Mouse (Mus musculus) heart, embryonic 11.5 days (tissue): ENCODE data around the gene Fam189b. TPM values are rescaled to one million over a fixed set of nuclear protein-coding genes. Genes with fewer than 3 reads are reported as not detected.
"Not testable (repeated sequence)": the region's sequence is repeated elsewhere in the genome, so short reads cannot be mapped to it uniquely, and the experiment has no call there.

Source experiments
- ATAC-seq: fragments of 200-750 bp; cut with Nextera tagmentation; replicated peaks from 2 replicates; pipeline ENCODE4 v1.8.0; 2017; ENCODE audit warnings: moderate library complexity; ENCODE audit not compliant: insufficient number of reproducible peaks, low FRiP score, low TSS enrichment
- H3K27ac ChIP-seq: fragments of 300-500 bp; sonication (generic); 2 replicates; pipeline ENCODE4 v1.5.1; 2014; ENCODE audit warnings: mild to moderate bottlenecking, low read depth, low read length
- H3K27me3 ChIP-seq: fragments of 300-500 bp; sonication (generic); 2 replicates; pipeline ENCODE4 v1.6.1; 2014; ENCODE audit warnings: mild to moderate bottlenecking, low read length, mixed read lengths; ENCODE audit not compliant: control insufficient read depth, insufficient read depth
- H3K36me3 ChIP-seq: fragments of 300-500 bp; sonication (generic); 2 replicates; pipeline ENCODE4 v1.6.1; 2014; ENCODE audit warnings: mild to moderate bottlenecking, low read length, moderate library complexity, mixed read lengths; ENCODE audit not compliant: control insufficient read depth, insufficient read depth
- H3K4me1 ChIP-seq: fragments of 300-500 bp; sonication (generic); 2 replicates; pipeline ENCODE4 v1.6.1; 2014; ENCODE audit warnings: low read length; ENCODE audit not compliant: control insufficient read depth, insufficient read depth
- H3K4me2 ChIP-seq: fragments of 300-500 bp; sonication (generic); 2 replicates; pipeline ENCODE4 v1.6.1; 2014; ENCODE audit warnings: mild to moderate bottlenecking, moderate library complexity
- H3K4me3 ChIP-seq: fragments of 300-500 bp; sonication (generic); 2 replicates; pipeline ENCODE4 v1.5.1; 2014; ENCODE audit warnings: low read depth, low read length
- H3K9ac ChIP-seq: fragments of 300-500 bp; sonication (generic); 2 replicates; pipeline ENCODE4 v1.6.1; 2014; ENCODE audit warnings: mild to moderate bottlenecking, low read depth, low read length, moderate library complexity
- H3K9me3 ChIP-seq: fragments of 300-500 bp; sonication (generic); replicated peaks from 2 replicates; pipeline ENCODE4 v1.6.1; 2016; ENCODE audit warnings: low read length; ENCODE audit not compliant: control insufficient read depth
- WGBS: fragments of 180-500 bp; shearing (Covaris S2); extraction: QIAGEN DNeasy Blood & Tissue Kit; methylation state at CpG from one replicate; pipeline ENCODE4 v1.1.7; 2014; ENCODE audit not compliant: insufficient replicate concordance; 5-methylcytosine and 5-hydroxymethylcytosine counted together
- polyA plus RNA-seq: library from polyadenylated mRNA; unstranded; fragments of >200 nt; fragmentation: Nextera tagmentation; extraction: Ambion mirVana; gene quantifications from 2 replicates; pipeline ENCODE4 v1.2.1, GENCODE M21; 2014

Gene Fam189b
- polyA plus RNA-seq, 1 experiment from 2014 or later: 11.9 TPM

DNA sequence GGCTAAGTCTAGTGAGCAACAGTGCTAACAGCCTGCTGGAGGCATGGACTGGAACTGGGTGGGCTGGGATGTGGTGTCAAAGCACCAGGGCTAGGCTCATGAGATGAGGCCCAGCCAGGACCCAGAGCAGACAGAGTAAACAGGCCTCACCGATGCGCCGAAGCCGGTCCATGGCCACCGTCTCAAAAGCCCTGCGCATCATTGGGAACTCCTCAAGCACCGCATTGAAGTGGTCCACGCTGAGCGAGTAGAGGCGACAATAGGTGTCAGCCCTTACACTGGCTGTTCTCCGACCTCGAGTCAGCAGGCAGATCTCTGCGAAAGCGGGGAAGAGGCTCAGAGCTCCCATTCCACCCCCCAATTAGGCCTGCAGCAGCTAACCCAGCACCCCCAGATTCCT, 34.4 kb upstream of the Fam189b start:
- Histone ChIP-seq H3K4me2 (no peak overlapping the region), H3K27me3 (peaks cover 62% of the 10 kb centered on the region), H3K4me3 (no peak overlapping the region), H3K9me3 (no peaks in the 10 kb centered on the region), H3K27ac (no peak overlapping the region), H3K36me3 (no peaks in the 10 kb centered on the region), H3K9ac (no peak overlapping the region), H3K4me1 (peaks cover 6% of the 10 kb centered on the region)
- no peak for ATAC-seq
- WGBS: 71% methylated on average over 14 of the region's 14 CpGs

DNA sequence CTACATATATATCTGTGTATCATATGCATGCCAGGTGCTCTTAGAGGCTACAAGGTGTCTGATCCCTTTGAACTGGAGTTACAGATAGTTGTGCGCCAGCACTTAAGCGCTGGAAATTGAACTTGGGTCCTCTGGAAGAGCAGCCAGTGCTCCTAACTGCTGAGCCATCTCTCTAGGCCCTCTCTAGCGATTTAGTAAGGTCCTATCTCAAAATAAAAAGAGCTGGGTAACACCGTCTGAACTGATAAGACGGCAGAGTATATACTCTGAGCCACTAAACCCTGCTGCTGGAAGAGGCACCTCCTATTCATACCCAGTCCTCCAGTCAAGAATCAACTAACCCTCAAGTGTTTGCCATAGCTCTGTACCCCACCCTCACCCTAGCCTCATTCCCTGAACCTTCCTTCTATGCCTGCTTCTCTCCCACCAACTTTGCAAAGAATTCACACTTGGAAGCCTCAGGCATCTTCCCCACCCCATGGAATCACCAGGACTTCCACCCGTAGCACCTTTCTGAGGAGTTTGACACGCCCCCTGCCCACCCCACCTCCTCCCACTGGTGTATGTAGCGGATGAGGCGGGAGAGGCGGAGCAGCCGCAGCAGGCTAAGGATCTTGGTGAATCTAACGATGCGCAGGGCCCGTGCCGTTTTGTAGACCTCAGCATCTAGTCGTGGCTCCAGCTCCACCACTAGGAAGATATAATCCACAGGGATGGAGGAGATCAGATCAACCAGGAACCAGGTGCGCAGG, 30.7 kb upstream of the Fam189b start:
- Histone ChIP-seq H3K9me3 (no peaks in the 10 kb centered on the region), H3K4me2 (no peak overlapping the region), H3K36me3 (no peaks in the 10 kb centered on the region), H3K27me3 (peaks cover 53% of the 10 kb centered on the region), H3K4me3 (no peak overlapping the region), H3K4me1 (peaks cover 6% of the 10 kb centered on the region), H3K9ac (no peak overlapping the region), H3K27ac (no peak overlapping the region)
- ATAC-seq: no peak
- 44% methylated on average over 17 of the region's 17 CpGs for WGBS

DNA sequence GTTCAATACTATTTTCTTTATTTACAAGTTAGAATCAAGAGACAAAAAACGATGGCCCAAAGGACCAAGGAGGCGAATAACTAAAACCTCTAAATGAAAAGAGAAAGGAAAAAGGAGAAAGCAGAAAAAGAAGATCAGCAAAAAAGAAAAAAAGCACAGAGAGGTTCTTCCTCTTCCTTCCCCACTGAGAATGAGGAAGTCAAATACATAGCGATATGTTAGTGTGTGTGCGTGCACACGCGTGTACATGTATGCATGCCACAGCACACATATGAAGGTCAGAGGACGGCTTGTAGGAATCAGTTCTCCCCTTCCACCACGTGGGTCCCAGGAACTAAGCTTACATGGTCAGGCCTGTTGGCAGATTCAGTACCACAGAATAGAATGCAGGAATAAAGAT, 26.0 kb upstream of the Fam189b start:
- ATAC-seq: no peak
- H3K9me3 ChIP-seq: no peaks in the 10 kb centered on the region
- no peaks in the 10 kb centered on the region for H3K36me3 ChIP-seq
- peaks cover 5% of the 10 kb centered on the region for H3K4me1 ChIP-seq
- 84% methylated on average over 8 of the region's 8 CpGs for WGBS
- no peak overlapping the region for H3K9ac ChIP-seq
- no peak overlapping the region for H3K27ac ChIP-seq
- peaks cover 29% of the 10 kb centered on the region for H3K27me3 ChIP-seq
- H3K4me3 ChIP-seq: no peak overlapping the region
- no peak overlapping the region for H3K4me2 ChIP-seq

- Histone ChIP-seq H3K9ac (no peak overlapping the region), H3K9me3 (no peaks in the 10 kb centered on the region), H3K27ac (no peak overlapping the region), H3K4me2 (no peak overlapping the region), H3K36me3 (no peaks in the 10 kb centered on the region), H3K4me1 (peaks cover 5% of the 10 kb centered on the region), H3K4me3 (no peak overlapping the region), H3K27me3 (peaks cover 22% of the 10 kb centered on the region)
- WGBS: 15% methylated on average over 7 of the region's 7 CpGs
- no peak for ATAC-seq
Measured at GRCm38 (mm10) chr3:89158651-89159050, 24.3 kb upstream of the Fam189b start.

GRCm38 (mm10) chr3:89159211-89159610, 23.7 kb upstream of the Fam189b start:
- Histone ChIP-seq H3K36me3 (no peaks in the 10 kb centered on the region), H3K27ac (no peak overlapping the region), H3K4me1 (peaks cover 8% of the 10 kb centered on the region), H3K4me2 (peak overlapping the region; percentile 100), H3K4me3 (peak overlapping the region; percentile 62), H3K9me3 (no peaks in the 10 kb centered on the region), H3K27me3 (peaks cover 21% of the 10 kb centered on the region), H3K9ac (no peak overlapping the region)
- under 1% methylated on average over 13 of the region's 13 CpGs for WGBS
- ATAC-seq: no peak

- Histone ChIP-seq H3K4me3 (peak within 1 kb of the TSS; percentile 62), H3K9me3 (no peaks in the 10 kb centered on the region), H3K9ac (peak within 1 kb of the TSS; percentile 53; the same call in 1 of the 2 replicates), H3K27ac (no peak within 1 kb of the TSS), H3K4me2 (peak within 1 kb of the TSS; percentile 100), H3K27me3 (peaks cover 19% of the 10 kb centered on the region), H3K36me3 (no peaks in the 10 kb centered on the region), H3K4me1 (peaks cover 8% of the 10 kb centered on the region)
- WGBS: under 1% methylated on average over 61 of the region's 66 CpGs
- ATAC-seq: peak; percentile 62
Measured at GRCm38 (mm10) chr3:89159616-89160344, 23.2 kb upstream of the Fam189b start, which contains the start of gene Hcn3. Hcn3 (minus strand) TSS chr3:89160196.

- not testable (repeated sequence) for H3K4me2 ChIP-seq
Measured at GRCm38 (mm10) chr3:89161207-89161606, 21.7 kb upstream of the Fam189b start.

DNA sequence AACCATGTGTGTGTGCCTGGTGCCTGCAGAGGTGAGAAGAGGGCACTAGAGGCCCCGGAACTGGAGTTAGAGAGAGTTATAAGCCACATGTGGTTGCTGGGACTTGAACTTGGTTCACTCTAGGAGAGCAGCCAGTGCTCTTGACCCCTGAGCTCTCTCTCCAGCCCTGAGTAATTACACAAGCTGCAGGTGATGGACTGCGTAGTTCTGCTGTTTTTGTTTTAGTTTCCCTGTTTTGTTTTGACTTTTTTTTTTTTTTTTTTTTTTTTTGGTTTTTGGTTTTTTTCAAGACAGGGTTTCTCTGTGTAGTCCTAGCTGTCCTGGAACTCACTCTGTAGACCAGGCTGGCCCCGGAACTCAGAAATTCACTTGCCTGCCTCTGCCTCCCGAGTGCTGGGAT, 21.2 kb upstream of the Fam189b start:
- H3K4me3 ChIP-seq: no peak overlapping the region
- WGBS: 76% methylated on average over 4 of the region's 4 CpGs
- H3K9ac ChIP-seq: no peak overlapping the region
- H3K27me3 ChIP-seq: peaks cover 19% of the 10 kb centered on the region
- no peak for ATAC-seq
- H3K9me3 ChIP-seq: no peaks in the 10 kb centered on the region
- H3K27ac ChIP-seq: no peak overlapping the region
- H3K36me3 ChIP-seq: no peaks in the 10 kb centered on the region
- H3K4me1 ChIP-seq: peaks cover 19% of the 10 kb centered on the region
- no peak overlapping the region for H3K4me2 ChIP-seq

More at GRCm38 (mm10) chr3:89161207-89161606, 21.7 kb upstream of the Fam189b start:
- ATAC-seq, H3K36me3 ChIP-seq, H3K9ac ChIP-seq, H3K27ac ChIP-seq, H3K4me3 ChIP-seq, H3K9me3 ChIP-seq: not testable (repeated sequence)
- Histone ChIP-seq H3K4me1 (peaks cover 16% of the 10 kb centered on the region), H3K27me3 (peaks cover 19% of the 10 kb centered on the region)
